Mouse (Mus musculus): ENCODE measurements around the gene Topaz1. TPM values are rescaled to one million over a fixed set of nuclear protein-coding genes. Genes with fewer than 3 reads are reported as not detected.

Gene Topaz1
- total RNA-seq, 1 experiment = 0.49 TPM

GRCm38 (mm10) chr9:122823374-122824017, 76.3 kb downstream of the Topaz1 start:
- Histone ChIP-seq H3K4me3 (ENCODE audit: insufficient read depth in 1 of 2, low read depth in 1 of 2, low read length in 2 of 2, poor library complexity in 1 of 2, severe bottlenecking in 1 of 2) (no peak overlapping the region), H3K4me1 (ENCODE audit: control insufficient read depth in 2 of 2, insufficient read depth in 2 of 2, low read length in 2 of 2, poor library complexity in 1 of 2) (peaks cover 1 to 9% of the 10 kb centered on the region in 2 experiments; a peak in 2 of 4 replicates), H3K9ac (ENCODE audit: insufficient read depth, low read depth, low read length, poor library complexity, severe bottlenecking) (no peak overlapping the region), H3K27ac (ENCODE audit: insufficient read depth, low read depth, low read length, poor library complexity, severe bottlenecking) (no peak overlapping the region), H3K36me3 (ENCODE audit: control insufficient read depth, insufficient read depth, low read length, poor library complexity, severe bottlenecking) (no peaks in the 10 kb centered on the region), H3K9me3 (ENCODE audit: control insufficient read depth, insufficient read depth, low read depth, low read length) (no peaks in the 10 kb centered on the region)
- TF ChIP-seq ZC3H11A (IDR thresholded peaks at IDR 0.05; ENCODE audit: borderline replicate concordance, low read depth, low read length) (no peak), HCFC1 (IDR thresholded peaks at IDR 0.05; ENCODE audit: borderline replicate concordance, insufficient read depth, low read length) (no peak), ZNF384 (IDR thresholded peaks at IDR 0.05; ENCODE audit: low read depth, low read length) (no peak), CHD2 (IDR thresholded peaks at IDR 0.05; ENCODE audit: low read depth, low read length) (no peak), MAFK (IDR thresholded peaks at IDR 0.05; ENCODE audit: insufficient read depth, low read depth, low read length) (no peak)
- DNase-seq (ENCODE audit: low read depth, low spot score) = no peak
- in situ Hi-C loops (cut with MboI; ENCODE audit: low sequenced_read_pairs in 2 of 2, unreplicated experiment in 2 of 2) = no loop called here

- no peak for DNase-seq (ENCODE audit: low read depth, low spot score)
- H3K4me3 ChIP-seq (ENCODE audit: insufficient read depth in 1 of 2, low read depth in 1 of 2, low read length in 2 of 2, poor library complexity in 1 of 2, severe bottlenecking in 1 of 2) = no peak overlapping the region
- TF ChIP-seq ZNF384 (IDR thresholded peaks at IDR 0.05; ENCODE audit: low read depth, low read length) (no peak), ZC3H11A (IDR thresholded peaks at IDR 0.05; ENCODE audit: borderline replicate concordance, low read depth, low read length) (no peak)
- H3K36me3 ChIP-seq (ENCODE audit: control insufficient read depth, insufficient read depth, low read length, poor library complexity, severe bottlenecking) = no peaks in the 10 kb centered on the region
- no peak overlapping the region for H3K27ac ChIP-seq (ENCODE audit: insufficient read depth, low read depth, low read length, poor library complexity, severe bottlenecking)
- H3K9ac ChIP-seq (ENCODE audit: insufficient read depth, low read depth, low read length, poor library complexity, severe bottlenecking) = no peak overlapping the region
- H3K4me1 ChIP-seq (ENCODE audit: control insufficient read depth in 2 of 2, insufficient read depth in 2 of 2, low read length in 2 of 2, poor library complexity in 1 of 2) = peaks cover 0 to 4% of the 10 kb centered on the region in 2 experiments; a peak in 2 of 4 replicates
- in situ Hi-C loops (cut with MboI; ENCODE audit: low sequenced_read_pairs in 2 of 2, unreplicated experiment in 2 of 2) = no loop called here
- H3K9me3 ChIP-seq (ENCODE audit: control insufficient read depth, insufficient read depth, low read depth, low read length) = no peaks in the 10 kb centered on the region
These were observed 79.6 kb downstream of the Topaz1 start for GRCm38 (mm10) chr9:122826743-122827142.

- in situ Hi-C loops (cut with MboI; ENCODE audit: low sequenced_read_pairs in 2 of 2, unreplicated experiment in 2 of 2) = no loop called here
- Histone ChIP-seq H3K36me3 (ENCODE audit: control insufficient read depth, insufficient read depth, low read length, poor library complexity, severe bottlenecking) (no peaks in the 10 kb centered on the region), H3K4me3 (ENCODE audit: insufficient read depth in 1 of 2, low read depth in 1 of 2, low read length in 2 of 2, poor library complexity in 1 of 2, severe bottlenecking in 1 of 2) (no peak overlapping the region), H3K9ac (ENCODE audit: insufficient read depth, low read depth, low read length, poor library complexity, severe bottlenecking) (no peak overlapping the region), H3K27ac (ENCODE audit: insufficient read depth, low read depth, low read length, poor library complexity, severe bottlenecking) (no peak overlapping the region), H3K9me3 (ENCODE audit: control insufficient read depth, insufficient read depth, low read depth, low read length) (no peaks in the 10 kb centered on the region), H3K4me1 (ENCODE audit: control insufficient read depth in 2 of 2, insufficient read depth in 2 of 2, low read length in 2 of 2, poor library complexity in 1 of 2) (peaks cover 0 to 2% of the 10 kb centered on the region in 2 experiments; a peak in 1 of 4 replicates)
- TF ChIP-seq ZNF384 (IDR thresholded peaks at IDR 0.05; ENCODE audit: low read depth, low read length) (no peak), CHD2 (IDR thresholded peaks at IDR 0.05; ENCODE audit: low read depth, low read length) (no peak), HCFC1 (IDR thresholded peaks at IDR 0.05; ENCODE audit: borderline replicate concordance, insufficient read depth, low read length) (no peak), MAFK (IDR thresholded peaks at IDR 0.05; ENCODE audit: insufficient read depth, low read depth, low read length) (no peak), ZC3H11A (IDR thresholded peaks at IDR 0.05; ENCODE audit: borderline replicate concordance, low read depth, low read length) (no peak)
- DNase-seq (ENCODE audit: low read depth, low spot score) = no peak
These were observed 82.8 kb downstream of the Topaz1 start for GRCm38 (mm10) chr9:122829826-122830380.

- Histone ChIP-seq H3K4me3 (ENCODE audit: insufficient read depth in 1 of 2, low read depth in 1 of 2, low read length in 2 of 2, poor library complexity in 1 of 2, severe bottlenecking in 1 of 2) (no peak overlapping the region), H3K27ac (ENCODE audit: insufficient read depth, low read depth, low read length, poor library complexity, severe bottlenecking) (no peak overlapping the region), H3K9ac (ENCODE audit: insufficient read depth, low read depth, low read length, poor library complexity, severe bottlenecking) (no peak overlapping the region), H3K9me3 (ENCODE audit: control insufficient read depth, insufficient read depth, low read depth, low read length) (no peaks in the 10 kb centered on the region), H3K36me3 (ENCODE audit: control insufficient read depth, insufficient read depth, low read length, poor library complexity, severe bottlenecking) (no peaks in the 10 kb centered on the region), H3K4me1 (ENCODE audit: control insufficient read depth in 2 of 2, insufficient read depth in 2 of 2, low read length in 2 of 2, poor library complexity in 1 of 2) (peaks cover 5 to 8% of the 10 kb centered on the region in 2 experiments; a peak in 3 of 4 replicates)
- TF ChIP-seq ZNF384 (IDR thresholded peaks at IDR 0.05; ENCODE audit: low read depth, low read length) (no peak), HCFC1 (IDR thresholded peaks at IDR 0.05; ENCODE audit: borderline replicate concordance, insufficient read depth, low read length) (no peak), ZC3H11A (IDR thresholded peaks at IDR 0.05; ENCODE audit: borderline replicate concordance, low read depth, low read length) (no peak), MAFK (IDR thresholded peaks at IDR 0.05; ENCODE audit: insufficient read depth, low read depth, low read length) (no peak), CHD2 (IDR thresholded peaks at IDR 0.05; ENCODE audit: low read depth, low read length) (no peak)
- in situ Hi-C loops (cut with MboI; ENCODE audit: low sequenced_read_pairs in 2 of 2, unreplicated experiment in 2 of 2) = no loop called here
- DNase-seq (ENCODE audit: low read depth, low spot score) = no peak
These were observed 89.0 kb downstream of the Topaz1 start for GRCm38 (mm10) chr9:122836126-122836525.

Data from ES-E14 (cell line).